In genomic region chr9:58516480-58516879, GRCm38 (mm10) we compare ENCODE assay signal across 15 mouse cellular contexts. TPM values are rescaled to one million over a fixed set of nuclear protein-coding genes. Genes with fewer than 3 reads are reported as not detected.
"Had no signal": no experiment of that assay in that cellular context is flagged by ENCODE, and none has a peak within 500 bp of the region (broad histone marks: within the 10 kb centered on the region; RNA-seq: fewer than 3 reads in every experiment).

No protein-coding gene starts in this region.

- ATAC-seq: liver, embryonic 12.5 days; midbrain, embryonic 16.5 days had no signal

- H3K4me3 ChIP-seq: left cerebral cortex, adult 2 months; limb, embryonic 15.5 days; liver, embryonic 12.5 days; midbrain, embryonic 12.5 days; neural tube, embryonic 13.5 days had no signal

- H3K27ac ChIP-seq: left cerebral cortex, adult 2 months; limb, embryonic 15.5 days; liver, embryonic 12.5 days; midbrain, embryonic 12.5 days; neural tube, embryonic 13.5 days had no signal

- H3K9ac ChIP-seq: limb, embryonic 15.5 days; liver, embryonic 12.5 days; lung, embryonic 14.5 days; midbrain, embryonic 12.5 days; neural tube, embryonic 13.5 days had no signal

- H3K4me2 ChIP-seq: limb, embryonic 15.5 days; liver, embryonic 12.5 days; lung, embryonic 14.5 days; midbrain, embryonic 12.5 days; neural tube, embryonic 13.5 days had no signal

- H3K27me3 ChIP-seq: limb, embryonic 15.5 days; midbrain, embryonic 12.5 days; neural tube, embryonic 13.5 days had no signal

- DNase-seq: kidney, postnatal 14 days; lung, embryonic 14.5 days; lung, postnatal 10 days; retina, postnatal 1 day; right cerebral cortex, postnatal 4 days; spleen, adult 18-20 months; thymus, adult 18-20 months; thymus, postnatal 14 days had no signal

- H3K9me3 ChIP-seq: limb, embryonic 15.5 days; liver, embryonic 12.5 days; midbrain, embryonic 12.5 days; neural tube, embryonic 13.5 days had no signal

- H3K4me1 ChIP-seq: liver, embryonic 12.5 days had no signal

- H3K36me3 ChIP-seq: limb, embryonic 15.5 days; liver, embryonic 12.5 days; midbrain, embryonic 12.5 days; neural tube, embryonic 13.5 days had no signal

RNA-seq across cellular contexts. Expression of gene Insyn1, which starts 28.1 kb away (rescaled TPM):
- polyA plus RNA-seq: liver, embryonic 16.5 days had no signal
